Mouse (Mus musculus) adrenal gland, adult 18-20 months (tissue): ENCODE data around the gene Fancc. TPM values are rescaled to one million over a fixed set of nuclear protein-coding genes. Genes with fewer than 3 reads are reported as not detected.
A peak's percentile ranks its signal among the peaks of the same experiment; 100 is the strongest.

Experiments used
- DNase-seq, 2 experiments: peaks; one replicate each; pipeline ENCODE4 v3.0.0; 2021 to 2022; ENCODE audit warnings: low spot score in 2 of 2
- total RNA-seq, 2 experiments: library from RNA; stranded (reverse); gene quantifications; 1 replicate in 1 of 2; 2 replicates in 1 of 2; pipeline ENCODE4 v1.2.3; 2021

Gene Fancc
- total RNA-seq, 2 experiments from 2014 or later, result 6.9 to 8.1 TPM

DNA sequence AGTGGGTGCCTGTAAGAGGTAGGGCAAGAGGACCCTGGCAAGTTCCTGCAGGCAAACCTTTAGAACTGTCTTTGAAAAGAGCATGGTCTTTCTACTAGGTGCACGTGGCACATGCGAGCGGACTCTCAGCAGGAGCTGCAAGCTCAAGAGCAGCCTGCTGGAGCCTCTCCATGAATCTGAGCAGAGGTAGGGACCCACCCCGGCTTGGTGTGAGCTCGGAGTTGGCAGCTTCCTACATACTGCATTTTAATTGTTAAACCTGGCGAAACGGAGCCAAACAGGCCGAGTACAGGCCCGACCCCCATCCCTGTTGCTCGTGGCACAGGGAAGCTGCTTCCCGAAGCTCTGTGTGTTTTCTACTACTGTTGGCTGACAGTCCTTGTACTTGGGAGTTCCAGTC lies 200.8 kb downstream of the Fancc start:
- DNase-seq, result no peak

DNA sequence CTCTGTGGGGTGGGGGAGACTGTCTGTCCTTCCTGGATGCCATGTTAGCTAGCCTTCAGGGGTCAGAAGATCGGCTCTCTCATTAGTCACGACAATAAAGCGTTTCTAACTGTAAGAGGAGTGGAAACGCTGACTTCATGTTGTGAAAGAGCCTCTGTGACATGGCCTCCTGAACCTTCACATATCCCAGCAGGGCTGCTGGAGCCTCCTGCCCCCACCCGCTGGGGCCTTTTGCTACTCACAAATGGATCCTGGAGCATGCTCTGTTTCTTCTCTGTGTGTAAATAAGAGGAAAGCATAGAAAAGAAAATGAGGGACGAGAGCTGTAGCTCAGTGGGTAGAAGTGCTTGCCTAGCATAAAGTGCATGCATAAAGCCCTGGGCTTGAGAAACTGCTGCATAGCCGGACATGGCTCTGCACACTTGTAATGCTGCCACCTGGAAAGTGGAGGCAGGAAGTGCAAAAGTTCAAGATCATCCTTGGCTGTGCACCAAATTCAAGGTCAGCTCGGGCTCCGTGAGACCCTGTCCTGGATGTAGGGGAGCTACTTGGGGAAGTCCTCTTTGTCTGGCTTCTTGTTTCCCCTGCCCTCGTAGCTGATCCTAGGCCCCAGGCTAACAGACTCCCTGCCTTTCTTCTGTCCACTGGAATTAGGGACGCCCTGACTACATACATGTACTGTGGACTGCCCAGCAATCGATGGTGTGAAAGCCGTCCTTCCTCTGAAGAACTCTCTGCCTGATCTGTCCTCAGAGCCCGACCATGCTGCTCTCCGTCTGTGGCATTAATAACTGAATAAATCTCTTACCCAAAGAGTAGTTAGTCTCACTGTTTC lies 202.5 kb downstream of the Fancc start:
- peak in 1 of 2 experiments; percentile 35 for DNase-seq

DNA sequence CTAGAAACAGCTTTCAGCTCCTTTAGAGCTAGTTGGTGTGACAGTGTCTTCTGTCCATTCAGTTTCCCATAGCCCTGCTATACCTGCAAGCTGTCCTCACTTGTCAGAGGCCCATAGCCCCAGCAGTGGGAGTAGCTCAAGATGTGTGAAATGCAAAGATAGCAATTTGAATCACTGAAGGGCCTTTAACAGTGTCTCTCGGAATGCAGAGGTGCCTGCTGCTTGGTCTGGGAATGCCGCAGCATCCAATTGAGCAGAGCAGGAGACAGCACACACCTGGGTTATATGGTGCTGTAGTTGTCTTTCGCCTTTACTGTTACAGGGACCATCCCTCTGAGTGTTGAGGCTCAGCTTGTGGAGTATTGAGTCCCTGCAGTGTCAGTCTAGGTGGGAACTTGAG lies 203.4 kb downstream of the Fancc start:
- no peak for DNase-seq

DNA sequence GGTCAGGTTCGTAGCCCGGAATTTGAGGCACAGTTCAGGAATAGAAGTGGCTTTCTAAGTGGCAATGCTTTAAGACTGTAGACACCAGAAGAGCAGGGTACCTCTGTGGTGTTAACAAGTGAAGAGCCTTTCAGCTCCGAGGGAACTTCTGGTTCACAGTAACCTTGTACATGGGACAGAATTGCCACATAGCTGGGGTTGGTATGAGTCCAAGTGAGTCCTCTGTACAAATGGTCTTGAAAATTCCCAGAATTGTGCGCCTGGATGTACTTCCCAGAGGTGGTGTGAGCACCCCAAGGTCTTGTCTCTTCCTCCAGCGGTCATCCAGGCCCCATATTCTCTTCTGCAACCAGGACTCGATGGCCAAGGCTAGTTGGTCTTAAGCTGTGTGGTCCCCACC lies 206.1 kb downstream of the Fancc start:
- DNase-seq, result peak in 1 of 2 experiments; percentile 27

DNA sequence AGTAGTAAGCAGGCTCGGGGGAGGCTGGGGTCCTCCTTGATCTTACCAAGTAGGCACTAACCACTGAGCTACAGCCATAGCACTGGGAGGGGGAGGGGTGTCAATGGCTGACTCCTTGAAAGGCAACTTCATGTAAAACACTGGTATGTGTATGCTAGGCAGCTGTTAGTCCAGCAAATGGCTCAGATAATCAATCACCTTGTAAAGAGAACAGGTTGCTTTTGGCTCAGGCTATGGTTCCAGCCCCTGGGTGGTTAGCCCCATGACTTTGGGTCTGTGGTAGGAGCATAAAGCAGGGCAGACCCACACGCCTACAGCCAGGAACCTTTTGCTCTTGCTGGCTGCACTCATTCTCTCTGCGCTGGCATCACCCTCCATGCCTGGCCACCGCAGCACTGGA lies 207.0 kb downstream of the Fancc start:
- no peak for DNase-seq

DNA sequence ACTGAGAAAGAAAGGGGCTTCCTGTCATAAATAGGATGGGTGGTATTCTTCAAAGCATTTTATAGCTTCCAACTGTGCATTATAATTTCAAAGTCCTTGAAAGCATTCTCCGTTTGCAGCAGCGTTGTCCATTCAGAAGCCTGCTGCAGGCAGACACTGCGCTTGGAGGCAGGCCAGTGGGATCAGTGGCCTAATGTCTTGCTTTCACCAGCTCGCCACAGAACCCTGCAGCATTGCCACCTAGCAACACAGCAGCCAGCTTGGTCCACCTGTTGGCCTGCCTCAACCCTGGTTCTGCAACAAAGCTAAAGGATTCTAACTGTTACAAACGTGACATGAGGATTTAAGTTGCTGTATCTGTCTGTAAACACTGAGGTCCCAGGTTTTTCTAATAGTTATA lies 207.4 kb downstream of the Fancc start:
- no peak for DNase-seq

DNA sequence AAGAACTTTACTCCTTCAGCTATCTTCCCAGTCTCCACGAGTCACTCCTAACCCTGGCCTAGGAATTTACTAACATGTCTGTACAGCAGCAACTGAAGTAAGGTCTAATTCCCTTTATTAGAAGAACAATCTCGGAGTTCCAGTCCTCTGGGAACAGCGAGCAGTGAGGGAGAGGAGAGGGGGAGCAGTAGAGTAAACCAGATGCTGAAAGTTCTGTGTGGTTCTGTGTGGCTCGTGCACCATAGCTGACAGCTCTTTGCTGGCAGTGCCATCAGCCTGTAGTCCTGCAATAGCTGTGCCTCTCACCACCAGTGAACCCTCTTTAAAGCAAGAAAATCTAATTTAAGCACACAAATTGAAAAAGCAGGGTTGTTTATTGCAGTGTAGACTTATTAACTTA lies 207.9 kb downstream of the Fancc start:
- DNase-seq, result no peak

DNA sequence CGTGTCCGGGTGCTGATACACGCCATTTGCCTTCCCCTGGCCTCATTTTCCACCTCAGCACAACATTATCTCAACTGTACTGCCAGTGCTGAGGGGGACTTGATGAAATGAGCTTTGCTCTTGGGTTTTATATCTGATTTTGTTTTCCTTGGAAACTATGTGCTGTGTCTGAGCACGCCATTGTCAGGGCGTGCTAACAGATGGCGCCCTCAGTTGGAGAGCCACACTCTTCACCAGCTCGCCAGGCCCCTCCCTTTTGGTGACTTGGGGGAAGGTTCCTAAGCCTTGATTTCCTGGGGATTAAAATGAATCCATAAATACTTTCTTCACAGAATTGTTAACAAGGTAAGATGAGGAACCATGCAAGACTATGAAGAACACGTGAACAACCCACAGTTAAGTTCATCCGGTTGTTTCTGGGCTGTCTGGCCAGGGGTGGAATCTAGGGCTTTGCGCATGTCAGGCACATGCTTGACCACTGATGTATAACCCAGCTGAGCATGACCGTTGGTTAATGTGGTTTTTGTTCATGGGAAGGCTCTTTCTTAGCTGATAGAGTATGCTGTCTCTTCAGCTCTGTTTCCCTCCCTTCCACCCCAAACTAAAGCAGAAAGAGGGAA lies 210.5 kb downstream of the Fancc start:
- no peak for DNase-seq

DNA sequence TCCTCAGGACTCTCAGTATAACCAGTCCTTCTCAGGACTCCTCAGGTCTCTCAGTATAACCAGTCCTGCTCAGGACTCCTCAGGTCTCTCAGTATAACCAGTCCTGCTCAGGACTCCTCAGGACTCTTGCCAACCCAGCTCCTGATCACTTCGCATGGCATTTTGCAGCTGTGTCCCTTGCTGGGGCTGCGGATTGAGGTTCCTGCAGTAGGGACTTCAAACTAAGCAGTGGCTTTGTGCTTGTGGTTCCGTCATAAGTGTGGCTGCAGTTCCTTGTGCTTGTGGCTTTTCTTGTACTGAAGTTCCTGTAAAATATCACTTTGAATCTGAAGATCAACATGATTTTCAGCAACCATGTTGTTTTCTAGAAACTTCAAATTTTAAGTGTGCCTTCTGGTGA lies 212.3 kb downstream of the Fancc start:
- DNase-seq, result no peak

DNA sequence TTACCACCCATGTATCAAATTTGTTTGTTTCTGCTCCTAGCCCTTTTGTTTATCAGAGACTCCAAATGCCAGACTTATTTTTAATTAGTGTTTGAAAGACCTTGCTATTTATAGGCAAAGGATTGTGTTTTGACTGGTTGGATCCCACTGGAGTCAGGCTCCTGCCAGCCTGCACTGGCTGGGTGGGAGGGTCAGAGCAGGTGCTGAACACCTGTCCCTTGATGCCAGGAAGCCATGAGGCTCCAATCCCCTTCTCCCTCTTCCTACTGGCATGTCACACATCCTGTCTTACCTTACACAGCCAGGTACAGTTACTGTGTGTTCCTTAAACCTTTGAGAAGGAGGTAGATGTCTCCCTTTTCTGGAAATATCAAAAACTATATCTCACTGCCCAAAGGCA lies 213.8 kb downstream of the Fancc start:
- DNase-seq, result no peak

DNA sequence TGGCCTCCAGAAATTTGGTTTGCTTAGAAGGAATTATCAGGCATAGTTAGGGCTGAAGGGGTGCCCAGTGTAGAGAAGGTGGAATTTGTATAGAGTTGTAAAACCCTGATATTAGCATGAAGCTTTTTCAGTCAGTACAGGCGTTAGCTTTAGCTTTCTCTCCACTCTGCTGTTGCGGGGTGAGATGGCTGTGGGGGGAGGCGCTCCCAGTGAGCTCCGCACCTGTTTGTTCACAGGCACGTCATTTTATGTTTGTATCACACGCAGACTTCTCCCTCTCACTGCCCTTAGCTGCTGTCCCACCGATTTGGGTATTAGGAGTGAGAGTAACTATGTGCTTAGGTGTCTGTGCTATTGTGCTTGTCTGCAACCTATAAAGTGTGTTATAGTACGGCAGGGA lies 215.9 kb downstream of the Fancc start:
- DNase-seq, result no peak

DNA sequence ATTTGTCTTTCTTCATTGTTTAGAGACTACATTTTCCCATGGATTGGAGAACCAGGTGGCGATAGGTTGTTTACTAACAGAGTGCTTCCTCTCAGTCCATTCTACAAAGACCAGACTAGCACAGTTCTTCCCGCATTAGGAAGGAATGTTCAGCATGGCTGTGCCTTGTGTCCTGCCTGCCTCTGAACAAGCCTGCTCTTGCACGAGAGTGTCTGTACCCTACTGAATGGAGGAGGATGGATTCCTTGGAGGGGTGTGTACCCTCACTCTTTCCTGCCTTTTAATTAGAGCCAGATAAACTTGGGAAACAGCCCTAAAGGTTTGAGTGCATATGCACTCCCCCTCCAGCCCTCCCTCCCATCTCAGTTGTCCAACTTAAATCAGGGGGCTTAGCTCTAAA lies 216.7 kb downstream of the Fancc start:
- DNase-seq, result no peak

DNA sequence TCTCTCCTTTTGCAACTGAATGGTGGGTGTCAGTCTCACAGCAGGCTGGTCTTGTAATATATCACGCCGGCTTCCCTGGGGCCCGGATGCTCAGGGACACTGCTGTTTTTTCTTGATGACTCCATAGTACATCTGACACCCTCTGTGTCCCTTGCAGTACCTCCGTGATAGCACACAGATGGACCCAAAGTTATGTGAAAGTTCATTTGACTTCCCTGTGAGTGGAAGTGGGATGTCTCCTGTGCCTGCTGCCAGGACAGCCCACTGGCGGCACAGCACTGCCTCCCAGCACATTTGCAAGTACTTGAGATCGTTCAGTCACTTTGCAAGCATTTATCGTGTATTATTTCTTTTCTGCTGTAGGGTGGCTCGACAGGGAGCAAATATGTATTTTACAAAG lies 217.3 kb downstream of the Fancc start:
- DNase-seq, result no peak

DNA sequence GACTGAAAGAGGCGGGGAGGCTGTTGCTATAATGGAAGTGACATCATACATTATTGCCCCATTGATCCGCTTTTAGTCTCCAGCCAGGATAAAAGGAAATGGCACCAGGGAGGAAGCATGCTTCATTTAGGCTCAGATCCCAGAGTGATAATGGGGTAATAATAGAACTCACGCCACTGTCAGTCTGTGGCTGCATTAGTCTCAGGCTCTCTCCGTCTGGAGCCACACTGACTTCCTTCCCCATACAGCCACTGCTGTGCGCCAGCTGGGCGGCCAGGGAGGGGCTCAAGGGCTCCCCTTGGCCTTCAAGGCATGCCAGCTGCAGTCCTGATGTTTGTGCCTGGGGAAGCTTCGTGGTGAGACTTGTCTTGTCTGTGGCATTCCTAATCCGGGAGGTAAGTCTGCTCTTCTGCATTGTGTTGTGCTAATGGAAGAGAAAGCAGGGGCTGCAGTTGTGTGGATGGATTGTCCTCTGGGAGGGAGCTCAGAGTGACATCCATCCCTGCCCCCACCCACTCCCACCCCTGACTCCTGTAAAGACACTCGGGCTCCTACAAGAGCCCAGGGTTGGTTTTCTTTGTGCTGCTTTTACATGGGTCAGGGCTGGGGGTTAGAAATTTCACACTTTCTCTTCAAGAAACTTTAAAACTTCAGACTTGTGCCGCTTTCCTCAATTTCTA lies 218.1 kb downstream of the Fancc start:
- no peak for DNase-seq

DNA sequence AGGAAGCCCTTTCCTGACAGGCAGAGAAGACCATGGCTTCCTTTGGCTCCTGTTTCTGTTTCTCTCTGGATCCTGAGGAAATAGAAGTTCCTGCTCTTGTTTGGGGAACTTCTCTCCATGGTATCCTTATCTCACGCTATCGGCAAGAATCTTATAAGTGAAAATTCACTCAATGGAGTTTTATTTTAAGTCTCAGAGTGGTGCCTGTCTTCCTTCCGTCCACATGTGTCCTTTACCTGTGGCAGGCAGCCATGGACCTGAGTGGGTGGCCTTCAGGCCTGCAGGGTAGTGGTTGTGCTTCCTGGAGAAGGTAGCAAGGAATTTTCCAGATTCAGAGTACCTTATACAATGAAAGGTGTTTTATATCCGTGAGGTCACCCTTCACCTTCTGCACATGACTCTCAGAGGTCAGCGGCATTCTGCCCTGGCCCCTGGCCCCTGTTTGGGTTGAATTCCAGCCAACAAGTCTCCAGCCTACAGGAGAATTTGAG lies 218.9 kb downstream of the Fancc start:
- DNase-seq, result no peak

DNA sequence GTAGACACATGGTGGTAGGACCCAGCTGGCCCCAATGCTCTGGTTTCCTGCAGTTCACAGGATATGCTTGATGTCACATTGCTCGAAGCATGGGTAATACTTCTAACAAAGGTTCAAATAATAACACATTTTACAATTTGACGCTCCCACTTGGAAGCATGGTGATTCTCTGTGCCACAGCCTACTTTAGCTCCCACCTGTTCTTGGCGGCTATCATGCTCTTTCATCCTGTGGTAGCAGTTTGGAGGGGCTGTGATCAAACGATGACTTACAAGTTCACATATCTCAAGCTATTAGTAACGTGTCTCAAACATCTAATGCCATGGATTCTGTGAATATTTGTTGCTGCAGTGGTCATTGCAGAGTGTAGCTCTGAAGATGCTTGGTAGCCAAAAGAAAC lies 219.8 kb downstream of the Fancc start:
- DNase-seq, result no peak

DNA sequence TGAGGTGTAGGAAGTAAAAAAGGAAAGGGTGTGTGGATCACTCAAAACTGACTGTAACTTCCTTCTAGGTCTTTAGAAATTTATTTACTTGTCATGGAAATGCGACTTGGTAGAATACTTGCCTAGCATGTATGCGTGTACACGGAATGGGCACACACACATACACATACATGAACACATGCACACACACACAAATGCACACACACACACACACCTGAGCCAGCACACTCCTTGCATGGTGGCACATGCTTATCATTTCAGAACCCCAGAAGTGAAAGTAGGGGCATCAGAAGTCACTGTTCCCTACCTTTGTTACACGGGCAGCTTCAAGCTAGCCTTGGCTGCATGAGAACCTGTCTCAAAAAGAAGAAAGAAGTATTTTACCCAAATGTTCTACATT lies 220.7 kb downstream of the Fancc start:
- DNase-seq, result no peak

DNA sequence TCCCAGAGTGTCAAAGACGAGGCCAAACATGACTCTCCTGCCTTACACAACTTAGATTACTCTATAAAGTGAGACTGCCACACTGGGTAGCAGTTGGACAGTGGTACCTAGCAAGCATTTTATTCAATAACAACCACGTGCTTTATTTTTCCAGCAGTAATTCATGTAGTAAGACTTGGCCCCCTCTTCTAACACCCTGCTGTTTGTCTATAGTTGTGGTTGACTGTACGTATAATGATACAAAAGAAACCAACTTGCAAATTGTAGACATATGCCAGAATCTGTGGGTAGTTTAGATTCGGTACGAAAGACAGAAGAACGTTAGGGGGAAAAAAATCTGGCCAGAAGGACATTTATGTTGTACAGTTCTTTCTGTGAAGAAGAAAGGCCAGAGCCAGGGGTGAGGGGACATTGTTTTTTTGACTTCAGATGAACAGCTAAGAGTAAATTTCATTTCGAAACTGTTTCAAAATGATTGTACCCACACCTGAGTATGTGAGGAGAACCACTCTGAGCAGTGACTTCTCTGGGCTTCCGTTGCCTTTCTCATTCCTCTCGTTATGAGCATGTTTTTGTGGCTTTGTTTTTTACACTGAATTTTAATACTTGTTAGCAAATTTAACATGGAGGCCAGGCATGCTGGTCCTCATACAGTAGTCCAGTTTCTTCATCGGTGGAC lies 222.5 kb downstream of the Fancc start:
- DNase-seq, result no peak

DNA sequence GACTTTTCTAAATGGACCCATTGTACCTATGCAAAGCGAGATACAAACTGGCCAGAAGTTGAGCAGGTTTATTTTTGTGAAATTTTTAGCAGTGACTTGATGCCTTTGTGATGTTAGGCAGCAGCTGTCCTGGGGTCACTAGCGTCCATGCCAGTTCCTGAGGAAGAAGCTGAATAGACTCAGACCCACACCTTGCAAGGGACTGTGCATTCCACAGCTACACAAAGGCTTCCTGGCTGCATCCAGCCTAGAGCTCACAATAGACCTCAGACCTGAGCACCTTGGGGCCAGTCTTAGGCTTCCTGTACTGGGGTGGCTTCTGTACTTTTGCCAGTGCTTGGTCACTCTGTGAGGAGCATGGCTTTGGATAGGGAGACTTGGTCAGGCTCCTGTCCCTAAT lies 223.2 kb downstream of the Fancc start:
- DNase-seq, result no peak

DNA sequence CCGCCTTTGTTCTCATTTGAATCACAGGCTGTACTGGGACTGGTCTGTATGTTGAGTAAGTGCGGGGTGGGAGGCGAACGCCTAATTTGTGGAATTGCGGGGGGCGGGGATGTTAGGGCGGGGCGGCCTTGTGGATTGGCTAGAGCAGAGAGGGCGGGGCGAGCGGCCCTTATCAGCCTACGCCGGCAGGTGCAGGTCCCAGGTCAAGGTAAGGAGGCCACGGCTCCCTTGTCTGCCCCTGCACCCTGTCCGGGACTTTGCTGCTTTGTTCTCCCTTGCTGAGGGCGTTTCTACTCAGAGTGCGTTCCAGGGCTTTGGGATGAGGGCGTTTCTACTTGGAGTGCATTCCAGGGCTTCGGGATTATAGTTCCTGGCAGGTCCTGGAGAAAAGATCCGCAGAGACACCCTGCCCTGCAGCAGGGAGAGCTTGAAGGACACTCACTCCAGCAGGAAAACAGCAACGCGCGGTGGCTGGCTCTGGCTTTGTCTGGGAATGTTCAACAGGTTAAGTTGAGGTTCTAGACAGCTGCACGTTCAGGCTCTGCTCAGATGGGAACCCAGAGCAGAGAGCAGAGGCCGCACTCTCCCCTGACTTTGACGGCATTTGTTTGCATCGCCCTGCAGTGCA lies 224.4 kb downstream of the Fancc start:
- peak; percentile 56 to 68 for DNase-seq

DNA sequence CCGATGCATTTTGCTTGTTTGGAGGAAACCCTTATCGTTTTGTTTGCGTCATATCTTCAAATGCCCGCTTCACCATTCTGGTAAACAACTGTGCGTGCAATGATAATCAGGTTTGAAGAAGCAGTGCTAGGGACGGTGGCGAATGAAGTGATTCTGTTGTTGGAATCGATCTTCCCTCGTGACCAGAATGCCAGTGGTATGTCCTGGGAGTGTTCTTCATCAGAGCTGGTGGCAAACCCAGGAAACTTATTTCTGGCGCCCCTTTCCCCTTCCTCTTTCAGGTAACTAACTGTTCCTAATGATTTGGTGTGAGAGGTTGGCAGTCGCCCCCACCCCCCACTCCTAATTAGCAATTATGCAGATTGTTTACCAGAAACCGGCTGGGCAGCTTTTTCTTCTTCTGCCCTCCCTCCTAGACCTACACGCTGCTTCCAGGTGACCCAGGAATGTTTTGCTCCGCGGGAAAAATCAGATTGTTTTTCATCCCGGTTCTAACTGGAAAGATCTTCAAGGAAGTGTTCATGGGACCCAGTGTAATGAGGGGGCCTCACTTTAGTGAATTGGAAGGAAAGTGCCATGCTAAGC lies 225.0 kb downstream of the Fancc start:
- DNase-seq, result no peak
